Mouse (Mus musculus) retina, postnatal 1 day (tissue): Measurements from ENCODE around the gene Srp72.

Experiments used
- DNase-seq: peaks from one replicate; pipeline ENCODE4 v3.0.0-alpha.2; 2012

Gene Srp72

DNA sequence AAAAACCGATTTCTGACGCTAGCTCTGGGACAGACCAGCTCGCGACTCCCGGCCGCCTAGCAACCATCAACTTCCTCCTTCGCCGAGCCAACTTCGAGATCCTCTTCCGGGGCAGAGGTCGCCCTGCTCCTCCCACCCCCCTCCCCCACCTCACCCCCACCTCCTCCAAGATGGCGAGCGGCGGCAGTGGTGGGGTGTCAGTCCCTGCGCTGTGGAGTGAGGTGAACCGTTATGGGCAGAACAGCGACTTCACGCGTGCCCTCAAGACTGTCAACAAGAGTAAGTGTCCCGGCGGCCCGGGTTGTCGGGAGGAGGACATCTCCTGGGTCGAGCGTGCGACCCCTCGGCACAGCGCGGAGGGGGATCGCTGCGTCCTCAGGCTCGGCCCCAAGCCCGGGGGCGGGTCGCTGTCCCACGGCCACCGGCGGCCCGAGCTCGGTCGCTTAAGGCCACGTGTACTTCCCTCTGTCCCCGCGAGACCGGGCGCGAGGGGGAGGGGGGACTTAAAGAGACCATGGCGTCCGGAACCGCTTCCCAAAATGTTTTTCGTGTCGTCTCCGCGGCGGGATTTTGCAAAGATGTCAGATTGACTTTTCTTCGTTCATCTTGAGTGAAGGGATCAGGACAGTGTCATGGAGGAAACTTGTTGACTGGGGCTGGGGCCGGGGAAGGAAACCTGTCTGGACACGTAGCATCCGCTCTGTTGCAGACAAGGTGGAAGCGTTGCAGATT, at the start of gene Srp72:
Srp72 (plus strand) TSS at position 130 of the 732 bp plus-strand sequence.
- peak; percentile 93 for DNase-seq

DNA sequence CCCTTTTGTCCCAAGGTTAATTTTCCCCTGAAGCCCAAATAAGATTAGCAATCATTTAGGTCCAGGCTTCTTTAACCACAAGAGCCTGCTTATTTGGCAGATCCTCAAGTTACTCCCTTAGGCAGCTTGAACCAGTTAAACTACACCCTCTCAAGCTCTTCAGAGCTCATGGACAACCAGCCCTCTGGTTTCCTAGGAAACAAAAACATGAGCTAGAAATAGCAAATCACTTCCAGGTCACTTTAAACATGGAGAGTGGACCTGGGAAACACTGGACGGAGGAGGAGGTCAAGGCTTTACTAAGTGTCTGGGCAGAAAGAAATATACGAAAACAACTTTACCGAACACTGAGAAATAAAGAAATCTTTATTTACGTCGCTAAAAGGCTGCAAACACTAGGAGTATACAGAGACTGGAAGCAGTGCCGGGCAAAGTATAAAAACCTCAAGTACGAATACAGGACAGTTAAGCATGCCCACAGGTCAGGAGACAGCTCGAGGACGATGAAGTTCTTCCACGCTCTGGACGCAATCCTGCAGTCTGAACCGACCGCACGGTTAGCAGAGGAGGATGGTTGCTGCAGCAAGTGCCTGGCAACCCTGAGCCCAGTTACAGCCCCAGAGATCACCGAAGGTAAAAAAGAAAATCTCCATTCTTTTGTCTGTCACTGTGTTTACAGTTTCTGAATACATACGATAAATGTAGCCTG, 46.2 kb upstream of the Srp72 start:
- no peak for DNase-seq

DNA sequence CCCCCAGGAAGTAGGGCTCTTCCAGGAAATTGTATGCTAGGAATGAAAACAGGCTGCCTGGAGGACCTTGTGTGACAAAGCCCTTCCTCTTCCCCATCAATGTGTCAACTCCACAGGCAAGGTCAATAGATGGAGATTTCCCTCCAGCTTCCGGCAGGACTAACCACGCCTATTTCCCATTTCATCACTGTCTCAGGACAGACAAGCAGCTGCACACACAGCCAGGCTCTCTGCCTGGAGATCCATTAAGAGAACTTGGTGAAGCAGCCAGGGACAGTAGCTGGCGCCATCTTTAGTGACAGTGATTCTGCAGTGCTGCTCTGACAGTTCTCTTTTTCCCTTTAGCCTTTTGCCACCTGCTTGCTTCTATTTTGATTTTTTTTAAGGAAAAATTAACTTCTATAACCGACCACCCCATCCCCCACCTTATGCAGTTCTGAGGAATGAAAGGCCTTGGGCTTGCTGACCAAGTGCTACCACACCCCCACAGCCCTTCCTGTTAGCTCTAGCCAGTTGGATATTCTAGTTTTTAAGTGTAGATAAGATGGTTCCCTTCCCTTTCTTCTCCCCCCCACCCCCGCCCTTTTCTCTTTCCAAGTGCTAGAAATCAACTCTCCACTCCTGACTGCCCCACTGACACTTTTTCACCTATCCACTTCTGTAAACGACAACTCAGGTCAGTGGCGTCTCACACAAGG, 45.2 kb upstream of the Srp72 start:
- no peak for DNase-seq

DNA sequence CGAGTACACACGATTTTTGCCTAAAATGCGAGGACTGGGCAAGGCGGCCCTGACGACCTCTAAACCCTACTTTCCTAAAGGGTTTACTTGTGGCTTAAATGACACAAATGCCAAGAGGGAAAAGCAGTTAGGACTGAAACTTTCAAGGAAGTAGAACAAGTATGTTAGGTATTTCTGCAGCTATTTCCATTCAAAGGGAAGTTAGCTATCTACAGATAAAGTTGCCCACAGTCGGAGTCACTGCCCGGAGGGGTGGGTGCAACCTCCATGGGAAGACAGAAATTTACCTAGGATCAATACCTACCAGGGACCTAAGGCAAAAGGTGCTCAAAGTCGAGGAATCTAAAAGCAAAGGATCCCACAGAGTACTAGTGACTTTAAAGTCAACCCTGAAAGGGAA, 34.8 kb upstream of the Srp72 start:
- DNase-seq: no peak

DNA sequence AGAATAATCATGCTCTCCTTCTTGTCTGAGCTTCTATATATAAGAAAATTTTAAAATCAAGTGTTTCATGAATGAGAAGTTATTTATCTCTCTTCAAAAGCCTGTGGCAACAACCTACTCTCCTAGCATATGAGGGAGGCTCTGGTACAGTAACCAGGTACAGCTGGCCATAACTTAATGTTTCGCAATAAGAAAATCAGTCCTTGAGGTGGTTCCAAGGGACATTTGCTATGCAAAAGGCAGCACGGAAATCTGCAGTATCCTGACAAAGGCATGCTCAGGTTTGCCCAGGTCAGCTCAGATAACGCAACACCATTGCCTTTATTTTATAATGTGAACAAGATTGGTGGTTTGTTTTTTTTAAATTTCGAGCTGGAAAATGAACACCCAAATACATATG, 32.5 kb upstream of the Srp72 start:
- DNase-seq: no peak

DNA sequence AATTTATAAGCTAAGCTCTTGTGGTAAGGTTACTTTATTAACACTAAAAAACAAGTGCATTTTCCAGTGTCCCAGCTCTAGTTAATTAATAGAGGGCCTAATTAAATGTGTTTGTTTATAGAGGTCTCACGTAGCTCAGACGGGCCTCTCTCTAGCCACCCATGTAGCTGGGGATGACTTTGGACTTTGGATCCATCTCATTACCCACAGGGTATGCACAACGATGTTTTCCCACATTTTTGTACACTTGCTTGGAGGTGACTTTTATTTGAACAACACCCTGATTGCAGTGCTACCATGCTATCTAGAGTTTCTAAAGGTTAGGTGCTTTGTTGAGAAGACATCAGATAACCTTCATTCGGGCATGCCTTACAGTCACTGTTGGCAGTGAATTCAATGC, 32.0 kb upstream of the Srp72 start:
- DNase-seq: no peak

DNA sequence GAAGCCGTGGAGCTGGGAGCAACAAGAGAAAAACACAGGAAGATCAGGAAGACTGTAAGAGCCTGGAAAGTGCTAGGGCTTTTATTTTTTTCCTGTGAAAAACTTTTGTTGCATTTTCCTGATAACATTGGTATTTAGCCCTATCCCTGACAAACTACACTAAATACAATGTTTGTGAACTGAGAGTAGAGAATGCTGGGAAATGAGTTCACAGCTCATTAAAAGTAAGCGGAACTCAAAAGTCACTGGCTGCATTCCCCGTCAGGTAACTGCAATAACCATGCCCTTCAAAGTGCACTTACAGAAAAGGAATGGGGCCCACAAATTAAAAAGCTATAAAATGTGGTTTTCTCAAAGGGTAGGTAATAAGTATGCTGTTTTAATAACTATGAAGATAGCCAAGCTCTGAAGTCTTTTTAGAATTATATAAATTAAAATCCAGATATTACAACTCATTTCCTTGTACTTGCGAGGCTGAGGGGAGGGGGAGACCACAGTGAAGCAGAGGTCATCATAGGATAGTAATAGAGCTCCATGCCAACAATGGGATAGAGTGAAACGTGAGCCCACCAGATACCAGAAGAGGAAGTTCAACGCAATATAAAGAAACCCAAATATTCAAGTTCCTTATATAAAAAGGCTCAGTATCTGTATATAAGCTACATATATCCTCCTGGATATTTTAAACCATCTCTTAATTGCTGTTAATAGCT, 29.4 kb upstream of the Srp72 start:
- no peak for DNase-seq

DNA sequence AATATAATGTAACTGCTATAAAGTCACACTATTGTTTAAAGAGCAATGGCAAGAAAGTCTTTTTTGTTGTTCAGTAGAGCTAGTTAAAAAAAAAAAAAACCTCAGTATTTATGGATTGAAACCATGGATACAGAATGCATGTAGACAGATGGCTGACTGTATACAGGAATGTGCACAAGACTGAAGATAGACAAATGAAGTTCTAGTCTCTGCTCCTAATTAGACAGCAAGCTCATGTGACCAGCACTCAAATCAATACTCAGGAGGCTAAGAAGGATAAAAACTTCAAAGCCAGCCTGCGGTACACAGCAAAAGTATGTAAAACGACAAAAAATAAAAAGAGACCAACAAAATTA, 28.8 kb upstream of the Srp72 start:
- no peak for DNase-seq

DNA sequence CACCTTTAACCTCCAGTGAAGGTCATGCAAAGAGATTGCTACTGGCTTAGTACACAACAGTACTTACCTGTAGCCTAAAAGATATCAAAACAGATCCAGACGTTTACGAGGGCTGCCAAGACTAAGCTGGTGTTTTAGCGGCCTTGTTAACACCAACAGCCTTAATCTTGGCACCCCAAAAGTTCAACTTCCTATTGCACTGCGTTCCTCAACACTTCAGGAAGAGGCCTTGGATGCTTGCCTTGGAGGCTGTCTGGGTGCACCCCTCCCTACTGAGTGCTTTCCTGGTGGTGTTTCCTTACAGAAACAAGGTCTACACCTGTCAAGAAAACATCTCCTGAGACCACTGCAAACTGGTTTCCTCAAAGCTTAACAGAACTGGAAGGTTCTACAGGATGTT, 27.3 kb upstream of the Srp72 start:
- DNase-seq: no peak

DNA sequence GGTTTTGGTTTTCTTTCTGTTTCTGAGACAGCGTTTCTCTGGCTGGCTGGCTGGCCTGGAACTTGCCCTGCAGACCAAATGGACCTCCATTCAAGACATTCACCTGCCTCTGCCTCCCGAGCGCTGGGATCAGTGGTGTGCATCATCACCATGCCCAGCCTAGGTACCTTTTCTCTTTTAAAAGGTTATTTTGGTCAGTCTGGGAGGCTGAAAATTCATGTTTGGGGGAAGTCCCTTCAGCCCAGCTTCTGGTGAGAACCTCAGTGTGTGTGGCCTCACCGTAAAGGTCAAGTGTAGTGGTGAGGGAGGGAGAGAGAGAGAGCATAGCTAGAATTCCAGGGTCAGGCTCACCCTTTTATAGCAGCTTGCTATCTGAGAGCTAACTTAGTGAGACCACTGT, 26.7 kb upstream of the Srp72 start:
- DNase-seq: no peak

DNA sequence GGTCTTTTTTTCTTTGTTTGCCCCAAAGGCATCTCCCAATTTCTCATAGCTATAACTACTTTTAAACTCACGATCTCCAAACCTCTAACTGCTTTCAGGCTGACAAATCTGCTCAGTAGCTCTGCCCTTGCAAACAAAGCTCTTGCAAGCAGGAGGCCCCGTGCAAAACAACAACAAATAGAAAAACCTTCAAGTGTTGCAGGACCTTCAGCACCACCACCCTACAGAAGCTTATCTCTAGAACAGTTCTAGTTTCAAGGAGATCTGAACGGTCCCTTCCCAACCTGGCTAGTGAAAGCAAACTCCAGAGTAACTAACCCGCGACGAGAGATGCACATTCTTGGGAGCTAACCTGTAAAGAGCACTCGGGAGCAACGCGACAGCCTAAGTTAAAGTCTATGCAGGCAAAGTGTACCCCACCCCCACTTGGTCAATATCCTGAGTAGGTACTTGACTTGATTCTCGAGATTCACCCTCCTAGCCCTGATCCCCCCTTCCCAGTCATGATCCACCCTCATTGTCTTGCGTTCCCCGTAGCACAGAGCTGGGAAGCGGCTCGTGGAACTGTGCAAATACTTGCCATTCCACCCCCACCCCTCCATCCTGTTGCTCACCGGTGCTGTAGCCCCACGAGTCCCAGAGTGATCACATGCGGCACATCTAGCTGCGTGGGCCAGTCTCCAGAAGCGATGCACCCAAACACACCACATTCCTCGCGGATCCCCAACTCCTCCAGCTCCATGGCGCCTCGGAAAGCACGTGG, 24.0 kb upstream of the Srp72 start:
- no peak for DNase-seq

DNA sequence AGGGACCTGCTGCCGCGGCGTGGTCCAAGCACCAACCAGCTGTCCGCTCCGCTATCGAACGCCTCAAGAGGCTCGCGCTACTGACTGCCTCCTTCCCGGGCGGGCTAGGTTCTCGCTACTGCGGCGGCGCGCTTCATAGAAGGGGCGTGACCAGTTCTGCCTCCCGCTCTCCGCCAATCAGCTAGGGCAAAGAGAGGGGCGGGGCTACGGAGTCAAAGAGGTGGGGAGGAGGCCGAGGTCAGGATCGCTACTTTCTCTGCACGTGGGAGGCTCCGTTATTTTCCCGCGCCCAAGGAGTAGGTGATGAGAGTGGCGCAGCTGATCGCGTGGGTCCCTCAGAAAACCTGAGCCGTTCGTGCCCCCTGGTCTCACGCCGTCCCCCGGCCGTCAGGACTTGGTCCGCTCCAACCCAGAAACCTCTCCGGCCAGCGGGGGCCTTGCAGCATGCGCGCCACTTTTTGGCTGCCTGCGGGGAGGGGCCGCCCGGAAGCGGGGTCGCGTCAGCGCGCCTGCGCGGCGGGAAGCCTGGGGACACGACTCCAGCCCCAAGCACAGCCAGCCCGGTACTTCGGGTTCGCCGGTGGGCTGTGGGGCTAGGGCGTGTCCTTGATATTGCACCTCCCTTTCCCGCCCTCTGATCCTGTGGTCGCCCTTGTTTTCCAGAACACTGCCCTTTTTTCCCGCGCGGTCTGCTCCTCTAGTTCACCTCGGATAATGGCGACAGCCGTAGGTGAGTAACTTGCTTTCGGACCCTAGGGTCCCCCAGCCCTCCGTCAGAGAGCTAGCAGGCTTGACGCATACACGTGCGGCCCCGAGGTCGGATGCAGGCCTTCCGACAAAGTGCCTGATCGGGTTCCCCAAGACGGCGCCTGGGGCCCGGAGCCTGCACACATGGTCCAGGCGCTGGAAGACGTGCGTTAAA, 23.1 kb upstream of the Srp72 start, which contains the start of the genes Paics and Ppat:
Paics (plus strand) TSS at position 202 of the 922 bp plus-strand sequence.
Ppat (minus strand) TSS at position 473 of the 922 bp plus-strand sequence.
- DNase-seq: peak; percentile 99

DNA sequence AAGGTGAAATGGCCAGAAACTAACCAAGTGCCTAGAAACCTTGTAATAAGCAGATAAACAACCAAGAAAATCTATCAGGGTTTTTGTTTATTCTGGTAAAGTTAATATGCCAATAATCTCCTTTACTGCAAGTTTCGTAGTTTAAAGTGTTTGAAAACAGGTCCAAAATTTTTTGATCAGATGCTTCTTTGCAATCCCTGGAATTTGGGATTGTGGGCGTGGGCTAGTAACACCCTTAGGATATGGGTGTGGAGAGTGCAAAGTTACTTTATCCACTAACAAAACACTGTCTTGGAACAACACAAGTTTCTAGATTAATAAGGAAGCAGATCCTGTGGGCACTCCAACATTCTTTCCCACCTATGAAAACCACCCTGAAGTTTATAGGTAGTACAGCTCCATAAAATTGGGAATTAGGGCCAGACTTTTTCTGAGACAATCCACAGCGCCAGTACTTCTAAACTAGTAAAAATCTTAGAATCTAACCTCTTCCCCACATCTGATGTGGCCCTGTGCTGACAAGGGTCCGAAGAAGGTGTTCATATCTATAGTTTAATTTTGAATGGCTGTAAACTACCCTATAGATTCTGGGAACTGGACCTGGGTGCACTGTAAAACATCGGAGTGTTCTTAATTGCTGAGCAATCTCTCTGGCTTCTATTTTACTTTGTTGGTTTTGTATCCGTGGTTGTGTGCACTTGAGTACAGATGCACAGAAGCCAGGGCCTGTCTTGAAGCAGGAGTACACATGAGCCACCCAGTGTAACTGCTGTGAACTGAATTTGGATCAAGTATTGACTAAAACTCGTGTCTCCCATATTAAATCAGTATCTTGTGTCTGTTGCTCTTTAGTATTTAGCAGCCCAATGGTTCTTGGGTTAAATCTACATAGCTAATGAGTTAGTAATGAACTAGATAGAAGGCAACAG, 22.1 kb upstream of the Srp72 start:
- no peak for DNase-seq

DNA sequence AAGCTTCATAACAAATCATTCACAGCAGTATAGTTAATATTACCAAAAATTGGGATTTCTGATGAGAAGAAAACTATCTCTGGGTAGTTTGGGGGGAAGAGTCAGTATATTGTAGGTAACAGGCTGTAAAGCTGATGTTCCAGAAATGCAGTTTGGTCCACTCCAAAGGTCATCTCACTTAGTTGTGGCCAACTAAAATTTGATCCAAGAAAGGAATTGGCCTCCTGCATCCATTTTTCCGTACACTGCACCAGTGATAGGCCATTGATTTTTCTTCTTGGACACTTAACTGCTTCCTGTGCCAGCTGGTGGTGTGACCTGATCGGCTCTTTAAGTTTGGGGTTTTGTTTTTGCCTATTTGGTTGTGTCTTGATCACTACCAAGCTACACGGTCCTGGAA, 20.7 kb upstream of the Srp72 start:
- no peak for DNase-seq

DNA sequence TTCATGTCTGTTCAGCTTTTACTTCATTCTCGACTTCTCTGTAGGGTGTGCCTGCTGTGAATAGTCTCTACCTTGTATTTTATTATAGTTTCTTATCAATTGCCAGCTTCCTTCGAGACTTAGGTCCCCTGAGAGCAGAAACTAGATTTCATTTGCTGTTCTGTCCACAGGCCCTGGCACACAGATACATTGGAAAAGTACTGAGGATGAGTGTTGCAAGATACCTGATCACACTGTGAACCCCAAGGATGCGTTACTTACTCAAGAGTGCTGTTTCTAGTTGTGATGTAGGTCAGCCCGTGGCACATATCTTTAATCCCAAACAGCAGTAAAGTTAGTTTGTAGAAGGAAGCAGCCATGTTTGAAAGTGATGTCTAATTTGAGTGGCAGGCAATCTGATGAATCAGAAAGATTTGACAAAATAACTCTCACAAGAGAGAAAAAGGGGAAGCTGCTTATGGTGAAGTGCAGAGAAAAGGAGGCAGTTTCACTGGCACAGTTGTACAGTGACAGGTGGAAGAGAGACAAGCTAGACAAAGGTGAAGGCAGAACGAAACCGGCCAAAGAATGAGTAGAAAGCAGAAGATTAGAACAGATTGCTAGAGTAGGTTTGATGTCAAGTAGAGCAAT, 20.1 kb upstream of the Srp72 start:
- no peak for DNase-seq

DNA sequence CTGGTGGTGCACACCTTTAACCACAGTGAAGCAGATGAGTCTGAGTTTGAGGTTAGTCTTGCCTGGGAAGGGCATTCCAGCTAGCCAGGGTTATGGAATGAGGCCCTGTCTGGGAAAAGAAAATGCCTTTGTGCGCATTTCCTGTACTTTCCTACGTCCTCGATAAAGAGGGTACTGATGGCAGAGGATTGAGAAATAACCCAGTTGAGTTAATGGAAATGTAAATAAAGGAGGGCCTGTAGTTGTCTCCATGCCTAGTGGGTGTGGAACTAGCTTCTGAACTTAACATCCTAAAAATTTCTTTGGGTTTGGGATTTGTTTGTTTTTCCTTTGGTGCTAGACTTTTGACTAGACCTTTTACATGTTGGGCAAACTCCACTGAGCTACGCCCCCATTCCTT, 19.0 kb upstream of the Srp72 start:
- DNase-seq: no peak

DNA sequence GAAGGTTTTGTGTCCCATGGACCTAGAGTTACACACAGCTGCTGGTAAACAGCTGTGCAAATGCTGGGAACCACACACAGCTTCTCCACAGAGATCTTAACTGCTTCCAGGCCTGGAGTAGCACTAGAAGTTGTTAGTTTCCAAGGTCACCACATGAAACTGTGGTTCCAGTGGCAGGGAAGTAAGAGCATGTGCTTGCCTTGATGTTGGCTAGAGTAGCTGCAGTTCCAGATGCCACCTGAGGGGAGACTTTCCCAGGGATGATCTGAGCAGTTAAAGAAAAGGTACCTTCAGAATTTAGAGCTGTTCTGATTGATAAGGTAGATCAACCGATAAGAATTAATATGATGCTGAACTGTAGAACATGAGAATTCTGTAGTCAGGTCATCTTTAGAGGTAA, 16.5 kb upstream of the Srp72 start:
- DNase-seq: no peak

DNA sequence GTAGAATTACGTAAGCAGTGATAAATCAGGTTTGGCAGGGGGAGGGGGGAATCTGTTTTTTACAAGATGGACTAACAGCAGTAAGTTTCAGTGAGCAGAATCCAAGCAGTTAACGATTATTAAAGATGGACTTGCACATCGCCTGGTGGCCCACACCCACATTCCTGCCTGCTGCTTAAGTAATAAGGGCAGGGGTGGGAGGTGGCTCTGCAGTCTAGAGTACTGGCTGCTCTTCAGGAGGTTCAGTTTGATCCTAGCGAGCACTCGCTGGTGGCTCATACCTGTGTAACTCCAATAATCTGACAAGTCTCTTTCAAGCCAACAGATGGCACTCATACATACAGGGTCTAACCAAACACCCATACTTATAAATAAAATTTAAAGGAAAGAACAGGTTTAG, 14.9 kb upstream of the Srp72 start:
- no peak for DNase-seq

DNA sequence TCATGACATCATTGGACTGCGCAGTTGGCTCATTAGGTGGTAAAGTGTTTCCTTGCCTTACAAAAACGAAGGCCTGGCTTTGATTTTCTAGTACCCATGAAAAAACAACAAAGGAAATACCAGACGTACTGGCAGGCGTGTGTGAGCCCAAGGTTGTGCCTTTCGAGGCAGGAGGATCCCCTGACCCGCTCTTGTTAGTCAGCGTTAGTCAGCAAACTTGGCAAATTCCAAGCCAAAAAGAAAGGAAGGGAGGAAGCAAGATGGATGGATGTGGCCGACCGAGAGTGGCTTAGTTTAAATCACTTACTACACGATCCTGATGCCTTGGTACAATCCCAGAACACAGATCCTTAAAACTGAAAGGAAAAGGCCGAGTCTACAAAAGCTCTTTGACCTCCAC, 11.9 kb upstream of the Srp72 start:
- DNase-seq: no peak

DNA sequence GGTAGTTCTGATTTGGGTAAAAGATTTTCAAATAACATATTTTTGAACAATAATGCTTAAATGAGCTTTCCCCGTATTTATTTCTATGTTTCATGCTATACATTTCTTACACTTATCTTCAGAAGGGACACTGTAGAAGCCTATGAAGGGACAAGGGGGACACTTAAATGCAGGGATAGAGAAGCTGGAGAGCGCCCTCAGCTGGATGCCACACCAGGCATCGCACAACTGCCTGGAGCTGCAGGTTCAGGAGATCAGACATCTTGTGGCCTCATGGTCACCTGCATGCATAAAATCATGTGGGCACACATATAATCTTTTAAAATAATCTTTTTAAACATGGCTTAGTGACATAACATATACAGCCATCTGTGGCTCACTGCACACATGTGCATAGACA, 9.8 kb upstream of the Srp72 start:
- no peak for DNase-seq
